Mouse (Mus musculus) midbrain, postnatal 0 days (tissue): ENCODE measurements at regions not wholly inside any gene's neighbourhood (a gene's known extent, or its start where the extent isn't known, plus 50 kb on each side); places are given as distances from the start of the nearest gene placed in this dataset.

Source experiments
- ATAC-seq: fragments of 200-750 bp; cut with Nextera tagmentation; 2 replicates; pipeline ENCODE4 v1.8.0; 2017; ENCODE audit warnings: moderate number of reproducible peaks, mild to moderate bottlenecking, moderate TSS enrichment, moderate library complexity; ENCODE audit not compliant: low FRiP score
- DNase-seq: peaks from one replicate; pipeline ENCODE4 v3.0.0-alpha.2; 2015; ENCODE audit warnings: low spot score
- H3K27ac ChIP-seq: fragments of 300-500 bp; sonication (generic); 2 replicates; pipeline ENCODE4 v1.5.1; 2014; ENCODE audit warnings: low read depth, mild to moderate bottlenecking, low read length, mixed read lengths
- H3K27me3 ChIP-seq: fragments of 300-500 bp; sonication (generic); 2 replicates; pipeline ENCODE4 v1.6.1; 2014; ENCODE audit warnings: low read length, control low read depth, mixed read lengths; ENCODE audit not compliant: insufficient read depth
- H3K36me3 ChIP-seq: fragments of 300-500 bp; sonication (generic); 2 replicates; pipeline ENCODE4 v1.6.1; 2014; ENCODE audit warnings: low read length, control low read depth, mixed read lengths; ENCODE audit not compliant: insufficient read depth
- H3K4me1 ChIP-seq: fragments of 300-500 bp; sonication (generic); 2 replicates; pipeline ENCODE4 v1.6.1; 2014; ENCODE audit warnings: mild to moderate bottlenecking, control low read depth, antibody characterized with exemption, low read length, mixed read lengths; ENCODE audit not compliant: insufficient read depth
- H3K4me2 ChIP-seq: fragments of 300-500 bp; sonication (generic); 2 replicates; pipeline ENCODE4 v1.6.1; 2014; ENCODE audit warnings: low read depth, mild to moderate bottlenecking, low read length, mixed read lengths; ENCODE audit not compliant: poor library complexity, severe bottlenecking
- H3K4me3 ChIP-seq: fragments of 300-500 bp; sonication (generic); 2 replicates; pipeline ENCODE4 v1.5.1; 2014; ENCODE audit warnings: low read depth, mild to moderate bottlenecking, low read length, moderate library complexity
- H3K9ac ChIP-seq: fragments of 300-500 bp; sonication (generic); replicated peaks from 2 replicates; pipeline ENCODE4 v1.6.1; 2014; ENCODE audit warnings: mild to moderate bottlenecking, low read length, moderate library complexity, mixed read lengths; ENCODE audit not compliant: poor library complexity, severe bottlenecking
- H3K9me3 ChIP-seq: fragments of 300-500 bp; sonication (generic); 2 replicates; pipeline ENCODE4 v1.6.1; 2016; ENCODE audit warnings: low read length, control low read depth
- CTCF ChIP-seq: IDR thresholded peaks from 2 replicates; pipeline ENCODE4 v1.5.1; 2016; ENCODE audit warnings: antibody characterized with exemption, mild to moderate bottlenecking
- WGBS: fragments of 180-500 bp; shearing (Covaris S2); extraction: QIAGEN DNeasy Blood & Tissue Kit; methylation state at CpG from one replicate; pipeline ENCODE4 v1.1.7; 2014; 5-methylcytosine and 5-hydroxymethylcytosine counted together

GRCm38 (mm10) chr2:45541394-45541793 is 424.2 kb upstream of the Zeb2 start:
- H3K4me2 ChIP-seq, result no peak overlapping the region

GRCm38 (mm10) chr2:45538950-45539349 is 421.8 kb upstream of the Zeb2 start:
- Histone ChIP-seq H3K4me1 (no peaks in the 10 kb centered on the region), H3K4me2 (no peak overlapping the region), H3K9me3 (no peaks in the 10 kb centered on the region), H3K9ac (no peak overlapping the region), H3K4me3 (no peak overlapping the region), H3K27me3 (no peaks in the 10 kb centered on the region), H3K36me3 (no peaks in the 10 kb centered on the region), H3K27ac (no peak overlapping the region)
- WGBS, result 90% methylated on average over 12 of the region's 12 CpGs
- no peak for TF ChIP-seq CTCF
- no peak for ATAC-seq
- DNase-seq, result no peak

More at GRCm38 (mm10) chr2:45541394-45541793, 424.2 kb upstream of the Zeb2 start:
- H3K4me1 ChIP-seq, result no peaks in the 10 kb centered on the region
- DNase-seq (no peak), ATAC-seq (no peak)
- no peaks in the 10 kb centered on the region for H3K36me3 ChIP-seq
- no peak overlapping the region for H3K4me3 ChIP-seq
- H3K9ac ChIP-seq, result no peak overlapping the region
- no peaks in the 10 kb centered on the region for H3K9me3 ChIP-seq
- H3K27me3 ChIP-seq, result no peaks in the 10 kb centered on the region
- no peak overlapping the region for H3K27ac ChIP-seq
- 98% methylated on average over 3 of the region's 3 CpGs for WGBS
- no peak for TF ChIP-seq CTCF

GRCm38 (mm10) chr2:45537722-45538121 is 420.5 kb upstream of the Zeb2 start:
- WGBS, result 91% methylated on average over 7 of the region's 7 CpGs
- no peaks in the 10 kb centered on the region for H3K36me3 ChIP-seq
- TF ChIP-seq CTCF, result no peak
- no peak overlapping the region for H3K4me3 ChIP-seq
- ATAC-seq, result no peak
- no peak overlapping the region for H3K9ac ChIP-seq
- DNase-seq, result no peak
- no peaks in the 10 kb centered on the region for H3K4me1 ChIP-seq
- no peaks in the 10 kb centered on the region for H3K27me3 ChIP-seq
- H3K27ac ChIP-seq, result no peak overlapping the region
- H3K9me3 ChIP-seq, result no peaks in the 10 kb centered on the region
- no peak overlapping the region for H3K4me2 ChIP-seq

GRCm38 (mm10) chr2:45534806-45535205 is 417.6 kb upstream of the Zeb2 start:
- no peak for TF ChIP-seq CTCF
- Histone ChIP-seq H3K36me3 (no peaks in the 10 kb centered on the region), H3K4me3 (no peak overlapping the region), H3K9me3 (no peaks in the 10 kb centered on the region), H3K27me3 (no peaks in the 10 kb centered on the region), H3K9ac (no peak overlapping the region), H3K27ac (no peak overlapping the region), H3K4me2 (no peak overlapping the region), H3K4me1 (no peaks in the 10 kb centered on the region)
- DNase-seq, result no peak
- WGBS, result 71% methylated on average over 5 of the region's 5 CpGs
- ATAC-seq, result no peak

- 84% methylated on average over 5 of the region's 5 CpGs for WGBS
Measured at GRCm38 (mm10) chr2:45522310-45522709, 405.1 kb upstream of the Zeb2 start.

DNA sequence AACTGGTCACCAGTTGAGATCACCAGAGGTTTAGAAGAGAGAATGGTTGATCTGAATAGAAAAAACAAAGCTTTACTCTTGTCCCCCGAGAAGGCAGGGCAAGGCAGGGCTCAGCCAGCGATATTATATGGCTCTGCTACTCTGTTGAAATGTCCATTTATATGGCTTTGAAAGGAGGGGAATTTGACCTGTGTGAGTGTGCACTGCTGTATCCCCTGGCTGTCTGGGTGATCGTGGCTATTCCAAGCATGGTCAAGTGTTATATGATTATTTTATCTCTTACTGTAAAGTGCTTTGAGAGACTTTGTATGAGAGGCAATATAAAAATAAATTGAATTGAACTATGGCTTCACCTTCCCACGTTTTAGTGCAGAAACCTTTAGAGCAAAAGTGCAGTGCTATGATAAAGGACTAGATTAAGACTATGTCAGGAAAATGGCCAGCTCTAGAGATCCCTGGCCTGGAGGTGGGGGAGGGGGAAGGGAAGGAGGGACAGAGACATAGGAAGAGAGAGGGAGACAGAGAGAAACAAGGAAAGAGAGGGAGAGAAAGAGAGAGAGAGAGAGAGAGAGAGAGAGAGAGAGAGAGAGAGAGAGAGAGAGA is 402.5 kb upstream of the Zeb2 start:
- WGBS, result 55% methylated on average over 4 of the region's 4 CpGs
- no peaks in the 10 kb centered on the region for H3K4me1 ChIP-seq
- no peak for ATAC-seq
- H3K4me3 ChIP-seq, result no peak overlapping the region
- no peak overlapping the region for H3K27ac ChIP-seq
- no peak overlapping the region for H3K4me2 ChIP-seq
- no peak for TF ChIP-seq CTCF
- DNase-seq, result no peak
- H3K36me3 ChIP-seq, result no peaks in the 10 kb centered on the region
- H3K9me3 ChIP-seq, result no peaks in the 10 kb centered on the region
- H3K9ac ChIP-seq, result no peak overlapping the region
- H3K27me3 ChIP-seq, result no peaks in the 10 kb centered on the region

More at GRCm38 (mm10) chr2:45522310-45522709, 405.1 kb upstream of the Zeb2 start:
- Histone ChIP-seq H3K9me3 (no peaks in the 10 kb centered on the region), H3K27me3 (no peaks in the 10 kb centered on the region), H3K9ac (no peak overlapping the region), H3K4me3 (no peak overlapping the region), H3K36me3 (no peaks in the 10 kb centered on the region), H3K4me2 (no peak overlapping the region), H3K4me1 (no peaks in the 10 kb centered on the region), H3K27ac (no peak overlapping the region)
- DNase-seq (no peak), ATAC-seq (no peak)
- no peak for TF ChIP-seq CTCF
